Mouse (Mus musculus) brain, adult 2 months (tissue): ENCODE measurements around the gene Pum3.

Experiments
- DNase-seq: peaks from one replicate; pipeline ENCODE4 v3.0.0; 2011; ENCODE audit warnings: low read depth, low spot score

Gene Pum3

DNA sequence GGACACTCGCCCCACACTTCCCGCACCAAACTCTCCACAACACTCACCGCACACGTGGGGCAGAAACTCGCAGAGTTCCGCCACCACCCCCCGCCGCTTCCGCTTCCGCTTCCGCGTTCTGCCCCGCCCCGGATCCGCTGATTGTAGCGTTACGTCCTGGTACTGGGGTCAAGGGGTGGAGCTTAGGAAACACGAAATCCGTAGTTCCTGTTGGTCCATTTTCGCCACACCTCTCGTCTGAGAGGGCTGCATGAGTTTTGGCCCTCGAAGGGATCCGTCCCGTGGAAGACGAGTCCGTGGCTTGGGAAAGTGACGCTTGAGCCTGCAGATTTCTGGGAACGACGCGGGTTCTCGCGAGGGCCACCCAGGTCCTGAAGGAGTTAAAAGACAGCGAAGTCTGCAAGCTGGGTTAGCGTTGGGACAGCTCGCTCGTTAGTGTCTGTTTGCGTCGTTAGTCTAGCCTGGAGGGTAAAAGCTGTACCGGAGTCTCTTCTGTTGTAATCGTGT, at the start of gene Pum3:
Gene Pum3 (minus strand): TSS at position 81 of the 507 bp plus-strand sequence.
- peak; percentile 100 for DNase-seq

DNA sequence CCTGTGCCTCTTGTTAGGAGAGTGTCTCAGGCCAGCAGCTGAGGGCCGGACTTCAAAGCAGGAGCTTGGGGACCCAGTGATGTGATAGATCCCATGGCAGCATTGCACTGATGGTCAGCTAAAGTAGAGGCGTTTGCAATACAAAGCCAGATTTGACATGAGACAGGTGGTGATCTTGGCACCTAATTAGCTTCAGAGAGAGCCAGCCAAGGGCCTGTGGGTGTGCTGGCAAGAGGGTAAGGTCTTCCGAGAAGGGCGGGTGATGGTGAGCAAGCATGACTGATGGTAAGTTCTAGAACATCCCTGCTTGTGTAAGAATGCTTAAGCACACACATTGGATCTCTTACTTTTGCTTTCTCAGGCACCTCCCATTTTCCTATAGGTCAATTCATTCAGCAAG, 37.1 kb upstream of the Pum3 start:
- peak; percentile 88 for DNase-seq

DNA sequence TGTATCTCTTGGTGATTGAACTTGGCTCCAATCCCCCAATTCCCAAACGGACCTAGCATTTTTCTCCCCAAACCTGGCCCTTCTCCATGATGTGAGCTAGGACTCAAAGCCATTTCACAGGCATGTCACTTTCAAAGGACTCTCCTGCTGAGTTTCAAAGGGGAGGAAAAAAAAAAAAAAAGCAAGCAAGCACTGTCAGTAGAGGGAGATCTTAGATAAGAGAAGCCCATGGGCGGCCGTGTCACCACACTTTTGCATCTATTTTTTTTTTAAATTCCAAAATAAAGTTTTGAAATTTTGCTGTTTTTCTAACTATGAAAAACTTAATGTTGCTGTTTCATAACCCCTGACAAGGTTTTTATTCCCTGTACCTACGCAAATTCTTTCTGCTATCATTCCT, 33.0 kb upstream of the Pum3 start:
- peak; percentile 45 for DNase-seq

DNA sequence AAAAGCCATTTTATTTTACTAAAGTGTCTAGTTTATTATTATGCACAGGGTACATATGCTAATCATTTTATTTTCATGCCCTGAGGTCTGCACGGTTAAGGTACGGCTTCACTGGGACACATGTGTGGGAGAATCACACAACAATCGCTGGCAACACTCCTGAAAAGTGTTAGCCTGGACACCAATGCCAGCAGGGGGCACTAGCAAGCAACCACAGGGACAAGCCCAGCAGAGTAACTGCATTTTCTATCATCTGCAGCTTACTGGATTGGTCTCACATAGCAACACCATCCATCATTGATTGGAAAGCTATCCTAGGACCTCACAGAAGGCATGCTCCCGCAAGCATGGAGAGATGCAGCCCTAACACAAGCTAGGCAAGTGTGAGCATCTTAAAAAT, 20.8 kb upstream of the Pum3 start:
- DNase-seq = peak; percentile 87

DNA sequence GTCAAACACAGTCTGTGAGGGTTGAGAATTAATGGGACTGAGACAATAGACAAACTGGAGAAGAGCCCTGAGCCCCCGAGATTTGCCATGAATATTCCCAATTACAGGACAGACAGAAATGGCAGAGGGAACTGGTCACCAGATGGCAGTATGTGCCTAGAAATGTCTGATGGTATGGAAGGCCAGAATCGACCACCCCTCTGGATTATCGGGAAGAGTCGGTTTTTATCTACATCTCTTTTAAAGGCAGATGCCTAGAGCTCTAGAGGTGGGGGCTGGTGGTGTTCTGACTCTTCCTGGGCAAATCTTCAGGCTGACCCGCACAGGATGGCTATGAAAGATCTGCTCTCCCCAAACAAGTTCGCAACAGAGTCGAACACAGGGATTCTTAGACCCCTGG, 17.9 kb upstream of the Pum3 start:
- peak; percentile 54 for DNase-seq

- DNase-seq = peak; percentile 49
Measured at GRCm38 (mm10) chr19:27441106-27441505, 11.5 kb upstream of the Pum3 start.

DNA sequence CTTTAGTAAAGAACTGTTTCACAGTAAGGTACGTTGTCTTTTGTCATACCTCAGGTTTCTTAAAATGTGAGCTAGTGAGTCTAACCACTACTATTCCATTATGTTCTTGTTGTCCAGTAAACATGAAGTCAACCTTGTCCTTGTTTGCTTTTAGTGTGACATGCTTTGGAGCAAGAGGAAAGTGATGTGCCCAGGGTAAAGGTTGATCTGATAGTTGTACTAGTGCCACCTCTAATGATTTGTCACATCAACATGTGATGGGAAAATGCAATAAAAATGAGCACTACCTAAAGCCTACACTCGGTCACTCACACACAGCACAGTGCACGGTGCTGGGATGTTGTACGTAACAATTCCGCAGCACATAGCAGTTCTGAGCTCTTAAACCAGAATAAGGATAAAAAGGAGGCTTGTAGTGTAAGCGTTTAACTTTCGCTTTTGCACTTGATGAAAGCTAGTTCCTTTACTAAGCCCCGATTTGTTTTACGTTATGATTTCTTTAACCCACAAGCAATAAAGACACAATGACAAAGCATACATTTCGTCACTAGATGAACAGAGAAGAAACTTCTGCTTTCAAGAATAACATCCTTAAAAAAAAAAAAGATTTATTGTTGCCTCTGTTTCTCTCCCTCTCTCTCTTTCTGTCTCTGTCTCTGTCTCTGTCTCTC, 8.5 kb upstream of the Pum3 start:
- no peak for DNase-seq

- DNase-seq = peak; percentile 18
Measured at GRCm38 (mm10) chr19:27430406-27430805, 781 bp upstream of the Pum3 start.

GRCm38 (mm10) chr19:27429281-27429680, 344 bp downstream of the Pum3 start:
- DNase-seq = no peak

GRCm38 (mm10) chr19:27427865-27428264, 1.8 kb downstream of the Pum3 start:
- DNase-seq = no peak

- DNase-seq = peak; percentile 13
Measured at GRCm38 (mm10) chr19:27426451-27426850, 3.2 kb downstream of the Pum3 start.

- DNase-seq = peak; percentile 74
Measured at GRCm38 (mm10) chr19:27425656-27426055, 4.0 kb downstream of the Pum3 start.

- no peak for DNase-seq
Measured at GRCm38 (mm10) chr19:27417375-27417774, 12.2 kb downstream of the Pum3 start.

GRCm38 (mm10) chr19:27416569-27416968, 13.1 kb downstream of the Pum3 start:
- peak; percentile 59 for DNase-seq

DNA sequence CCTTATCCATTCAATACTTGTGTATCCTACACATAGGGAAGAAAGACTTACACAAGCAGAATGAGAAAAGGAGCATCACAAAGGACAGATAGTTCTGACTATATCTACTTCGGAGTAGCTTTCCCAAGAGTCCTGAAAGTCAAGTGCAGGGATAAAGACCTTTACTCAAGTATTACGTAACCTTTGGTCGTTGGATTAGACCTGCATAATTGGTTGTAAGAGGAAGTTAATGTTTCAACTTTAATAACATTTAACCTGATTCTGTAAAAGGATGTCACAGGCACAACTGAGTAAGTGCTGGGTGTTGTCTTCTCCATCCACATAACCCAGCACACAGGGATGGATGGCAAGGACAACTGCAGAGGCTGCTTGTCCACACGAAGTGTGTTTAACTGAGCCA, 18.3 kb downstream of the Pum3 start:
- DNase-seq = no peak

DNA sequence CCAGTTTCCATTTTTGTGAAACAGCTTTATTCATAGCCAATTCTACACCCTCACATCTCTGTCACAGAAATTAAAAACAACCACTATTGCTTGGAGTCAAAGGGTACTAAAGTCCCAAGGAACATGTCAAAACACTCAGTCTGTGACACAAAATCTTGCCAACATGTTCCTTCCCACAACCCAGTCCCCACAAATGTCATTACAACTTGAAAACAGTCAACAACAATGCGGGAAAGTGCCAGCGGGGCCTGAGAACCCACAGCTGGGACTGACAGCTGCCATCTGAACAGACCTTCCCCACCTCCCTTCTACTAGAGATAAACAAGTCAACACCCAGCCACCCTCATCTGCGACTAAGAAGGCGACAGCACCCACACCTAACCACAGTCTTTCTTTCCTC, 18.9 kb downstream of the Pum3 start:
- peak; percentile 3 for DNase-seq

DNA sequence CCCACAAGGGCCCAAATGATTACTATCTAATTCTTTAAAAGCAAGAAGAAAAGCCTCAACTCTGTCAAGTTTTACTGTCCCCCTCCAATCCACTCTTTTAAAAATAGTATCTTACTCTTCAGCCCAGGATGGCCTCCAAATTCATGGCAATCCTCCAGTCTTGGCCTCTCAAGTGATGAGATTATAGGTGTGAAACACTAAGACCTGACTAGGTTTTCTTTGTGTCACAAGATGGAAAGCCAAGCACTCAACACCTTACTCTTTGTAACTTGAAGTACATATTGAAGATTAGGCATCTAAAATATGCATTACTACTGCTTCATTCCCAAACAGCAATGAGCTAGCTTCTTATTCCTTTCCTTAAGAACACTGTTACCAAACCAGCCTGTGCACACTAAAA, 19.8 kb downstream of the Pum3 start:
- DNase-seq = no peak

- no peak for DNase-seq
Measured at GRCm38 (mm10) chr19:27409196-27409595, 20.4 kb downstream of the Pum3 start.

GRCm38 (mm10) chr19:27397797-27398196, 31.8 kb downstream of the Pum3 start:
- no peak for DNase-seq

DNA sequence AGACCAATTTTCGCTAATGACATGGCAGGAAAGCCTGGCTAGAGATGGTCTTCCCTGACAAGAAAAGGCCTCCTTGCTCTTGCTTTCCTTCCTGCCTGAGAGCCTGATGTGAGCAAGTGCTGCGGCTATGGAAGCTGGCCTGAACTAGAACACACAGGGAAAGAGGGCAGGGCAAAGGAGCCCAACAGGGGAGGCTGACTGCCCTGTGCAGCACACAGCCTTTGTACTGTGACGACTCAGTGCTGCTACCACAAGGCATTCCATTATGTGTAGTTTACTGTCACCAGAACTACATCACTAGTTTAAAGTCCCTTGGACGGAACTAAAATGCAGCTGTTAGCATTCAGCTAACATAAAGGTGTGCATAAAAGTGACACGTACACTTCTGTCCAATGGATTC, 32.4 kb downstream of the Pum3 start:
- no peak for DNase-seq

- DNase-seq = no peak
Measured at GRCm38 (mm10) chr19:27396719-27397118, 32.9 kb downstream of the Pum3 start.

GRCm38 (mm10) chr19:27395936-27396335, 33.7 kb downstream of the Pum3 start:
- DNase-seq = no peak

- no peak for DNase-seq
Measured at GRCm38 (mm10) chr19:27395481-27395880, 34.1 kb downstream of the Pum3 start.
